Mouse (Mus musculus) limb, embryonic 11.5 days (tissue): ENCODE measurements around the gene Tns1. TPM values are rescaled to one million over a fixed set of nuclear protein-coding genes. Genes with fewer than 3 reads are reported as not detected.

ENCODE experiments used
- ATAC-seq: fragments of 200-750 bp; cut with Nextera tagmentation; 2 replicates; pipeline ENCODE4 v1.8.0; 2017; ENCODE audit warnings: low read depth; ENCODE audit not compliant: insufficient number of reproducible peaks, low FRiP score, low TSS enrichment
- DNase-seq: peaks from one replicate; pipeline ENCODE4 v3.0.0-alpha.2; 2015; ENCODE audit warnings: low spot score
- H3K27ac ChIP-seq: fragments of 300-500 bp; sonication (generic); replicated peaks from 2 replicates; pipeline ENCODE4 v1.5.1; 2014; ENCODE audit warnings: low read depth, mild to moderate bottlenecking, low read length
- H3K27me3 ChIP-seq: fragments of 300-500 bp; sonication (generic); 2 replicates; pipeline ENCODE4 v1.6.1; 2014; ENCODE audit warnings: mild to moderate bottlenecking, low read length, mixed read lengths; ENCODE audit not compliant: control insufficient read depth, insufficient read depth
- H3K36me3 ChIP-seq: fragments of 300-500 bp; sonication (generic); 2 replicates; pipeline ENCODE4 v1.6.1; 2014; ENCODE audit warnings: mild to moderate bottlenecking, low read length, moderate library complexity, mixed read lengths; ENCODE audit not compliant: control insufficient read depth, insufficient read depth
- H3K4me1 ChIP-seq: fragments of 300-500 bp; sonication (generic); 2 replicates; pipeline ENCODE4 v1.6.1; 2014; ENCODE audit warnings: low read length, mixed read lengths; ENCODE audit not compliant: control insufficient read depth, insufficient read depth
- H3K4me2 ChIP-seq: fragments of 300-500 bp; sonication (generic); 2 replicates; pipeline ENCODE4 v1.6.1; 2014; ENCODE audit warnings: low read depth, mild to moderate bottlenecking, moderate library complexity; ENCODE audit not compliant: severe bottlenecking
- H3K4me3 ChIP-seq: fragments of 300-500 bp; sonication (generic); 2 replicates; pipeline ENCODE4 v1.5.1; 2014; ENCODE audit warnings: low read depth, low read length
- H3K9ac ChIP-seq: fragments of 300-500 bp; sonication (generic); 2 replicates; pipeline ENCODE4 v1.6.1; 2014; ENCODE audit warnings: mild to moderate bottlenecking, low read length
- H3K9me3 ChIP-seq: fragments of 300-500 bp; sonication (generic); 2 replicates; pipeline ENCODE4 v1.6.1; 2016; ENCODE audit warnings: low read length; ENCODE audit not compliant: control insufficient read depth
- WGBS: fragments of 180-500 bp; shearing (Covaris S2); extraction: QIAGEN DNeasy Blood & Tissue Kit; methylation state at CpG from one replicate; pipeline ENCODE4 v1.1.7; 2014; 5-methylcytosine and 5-hydroxymethylcytosine counted together
- polyA plus RNA-seq: library from polyadenylated mRNA; unstranded; fragments of >200 nt; fragmentation: Nextera tagmentation; extraction: Ambion mirVana; gene quantifications from 2 replicates; pipeline ENCODE4 v1.2.1, GENCODE M21; 2014

Gene Tns1
- polyA plus RNA-seq, 1 experiment from 2014 or later: 36.9 TPM

DNA sequence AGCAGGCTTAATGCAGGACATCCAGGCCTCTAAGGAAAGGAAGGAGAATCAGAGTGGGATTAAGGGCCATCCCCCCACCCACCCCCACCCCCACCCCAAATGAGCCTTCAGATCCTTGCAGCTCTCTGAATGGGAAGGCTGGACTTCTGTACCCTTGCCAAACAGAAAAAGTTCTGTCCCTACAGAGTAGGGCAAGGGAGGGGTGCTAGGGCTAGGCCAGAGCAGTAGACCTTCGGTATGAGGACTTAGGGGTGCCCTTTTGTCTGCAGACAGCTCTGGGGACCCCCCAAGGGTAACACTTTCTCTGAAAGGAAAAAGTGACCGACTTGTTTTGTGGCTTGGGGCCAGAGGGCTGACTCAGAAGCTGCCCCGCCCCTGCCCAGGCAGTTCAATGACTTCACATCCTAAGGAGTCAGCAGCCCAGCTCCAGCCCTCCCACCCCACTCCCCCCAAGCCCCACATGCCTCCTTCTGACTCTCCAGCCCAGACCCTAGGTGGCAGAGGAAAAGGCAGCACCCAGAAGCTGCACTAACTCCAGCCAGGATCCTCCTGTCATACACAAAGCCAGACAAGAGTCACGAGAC, 168.9 kb downstream of the Tns1 start:
- Histone ChIP-seq H3K4me3 (no peak overlapping the region), H3K27ac (no peak overlapping the region), H3K4me1 (peaks cover 10% of the 10 kb centered on the region), H3K9me3 (no peaks in the 10 kb centered on the region), H3K9ac (no peak overlapping the region), H3K27me3 (no peaks in the 10 kb centered on the region), H3K36me3 (no peaks in the 10 kb centered on the region; the same call in 1 of the 2 replicates), H3K4me2 (no peak overlapping the region)
- ATAC-seq: no peak
- WGBS: 18% methylated on average over 4 of the region's 4 CpGs
- no peak for DNase-seq

DNA sequence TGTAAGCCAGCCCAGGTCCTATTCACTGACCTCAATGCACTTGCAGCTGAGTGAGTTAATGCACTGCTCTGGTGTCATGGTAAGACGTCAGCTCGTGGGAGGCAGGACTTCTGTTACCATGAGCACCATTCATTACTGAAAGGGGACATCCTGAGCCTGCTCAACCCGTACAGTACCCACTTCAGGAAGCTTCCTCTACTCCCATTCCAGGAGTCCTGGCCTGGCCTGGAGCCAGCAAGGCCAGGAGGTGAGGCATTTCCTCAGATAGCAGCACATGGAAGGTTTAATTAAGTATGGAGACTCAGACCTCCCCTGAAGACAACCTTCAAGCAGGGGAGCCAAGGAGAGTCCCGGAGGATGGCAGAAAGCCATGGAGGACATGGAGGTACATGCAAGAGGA, 169.6 kb downstream of the Tns1 start:
- H3K9ac ChIP-seq: no peak overlapping the region
- no peak overlapping the region for H3K27ac ChIP-seq
- H3K36me3 ChIP-seq: no peaks in the 10 kb centered on the region; the same call in 1 of the 2 replicates
- H3K27me3 ChIP-seq: no peaks in the 10 kb centered on the region
- H3K4me3 ChIP-seq: no peak overlapping the region
- no peak overlapping the region for H3K4me2 ChIP-seq
- DNase-seq: no peak
- ATAC-seq: no peak
- no peaks in the 10 kb centered on the region for H3K9me3 ChIP-seq
- WGBS: 71% methylated on average over 4 of the region's 4 CpGs
- peaks cover 10% of the 10 kb centered on the region for H3K4me1 ChIP-seq

DNA sequence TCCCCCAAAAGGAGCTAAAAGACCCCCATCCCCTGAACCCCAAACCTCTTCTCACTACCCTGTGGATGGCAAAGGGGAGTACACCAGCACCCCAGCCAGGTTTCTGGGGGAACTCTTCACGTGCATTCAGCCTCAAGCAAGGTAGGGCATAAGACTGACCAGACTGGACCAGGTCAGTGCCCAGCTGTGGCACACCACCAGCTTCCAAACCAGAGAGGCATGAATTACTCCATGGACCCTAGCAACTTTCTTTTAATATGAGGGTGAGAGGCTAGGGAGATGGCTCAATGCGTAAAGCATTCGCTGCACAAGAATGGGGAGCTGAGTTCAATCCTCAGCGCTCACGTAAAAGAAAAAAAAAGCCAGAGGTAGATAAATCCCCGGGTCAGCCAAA, 170.2 kb downstream of the Tns1 start:
- Histone ChIP-seq H3K9me3 (no peaks in the 10 kb centered on the region), H3K4me3 (no peak overlapping the region), H3K27me3 (no peaks in the 10 kb centered on the region), H3K9ac (no peak overlapping the region), H3K27ac (no peak overlapping the region), H3K36me3 (no peaks in the 10 kb centered on the region; the same call in 1 of the 2 replicates), H3K4me2 (no peak overlapping the region), H3K4me1 (peaks cover 10% of the 10 kb centered on the region)
- no peak for DNase-seq
- ATAC-seq: no peak
- WGBS: 93% methylated on average over 6 of the region's 6 CpGs

DNA sequence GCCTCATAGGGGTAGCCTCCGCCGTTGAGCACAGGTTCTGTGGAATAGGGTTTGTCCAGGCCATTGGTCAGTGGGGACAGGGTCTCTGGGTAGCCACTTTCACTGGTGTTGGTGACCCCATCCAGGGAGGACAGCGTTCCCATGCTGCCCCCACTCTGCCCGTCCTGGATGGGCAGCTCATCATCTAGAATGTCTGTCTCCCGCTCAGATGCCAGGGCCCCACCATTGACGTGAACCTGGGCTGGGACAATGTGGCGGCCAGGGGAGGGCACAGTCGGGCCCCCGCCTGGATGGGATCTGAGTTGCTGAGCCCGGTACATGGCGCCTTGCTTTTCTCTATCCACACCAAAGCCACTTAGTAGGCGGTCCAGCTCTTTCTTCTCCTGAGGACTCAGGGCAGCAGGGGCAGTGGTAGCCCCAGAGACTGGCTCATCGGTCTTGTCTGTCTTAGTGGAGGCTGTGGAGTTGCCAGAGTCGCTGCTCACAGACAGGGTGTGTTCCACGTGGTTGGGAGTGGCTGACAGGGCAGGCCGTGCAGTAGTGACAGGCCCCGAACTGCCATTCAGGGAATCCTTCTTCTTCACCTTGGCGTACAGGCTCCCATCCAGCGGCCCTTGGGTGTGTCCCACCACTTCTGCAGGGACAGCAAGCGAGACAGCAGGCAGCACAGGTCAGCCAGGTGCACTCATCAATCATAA, 170.8 kb downstream of the Tns1 start:
- Histone ChIP-seq H3K36me3 (no peaks in the 10 kb centered on the region; the same call in 1 of the 2 replicates), H3K4me1 (peaks cover 12% of the 10 kb centered on the region), H3K27me3 (no peaks in the 10 kb centered on the region), H3K4me3 (no peak overlapping the region), H3K27ac (no peak overlapping the region), H3K9ac (no peak overlapping the region), H3K4me2 (no peak overlapping the region), H3K9me3 (no peaks in the 10 kb centered on the region)
- WGBS: 92% methylated on average over 20 of the region's 20 CpGs
- no peak for ATAC-seq
- no peak for DNase-seq

DNA sequence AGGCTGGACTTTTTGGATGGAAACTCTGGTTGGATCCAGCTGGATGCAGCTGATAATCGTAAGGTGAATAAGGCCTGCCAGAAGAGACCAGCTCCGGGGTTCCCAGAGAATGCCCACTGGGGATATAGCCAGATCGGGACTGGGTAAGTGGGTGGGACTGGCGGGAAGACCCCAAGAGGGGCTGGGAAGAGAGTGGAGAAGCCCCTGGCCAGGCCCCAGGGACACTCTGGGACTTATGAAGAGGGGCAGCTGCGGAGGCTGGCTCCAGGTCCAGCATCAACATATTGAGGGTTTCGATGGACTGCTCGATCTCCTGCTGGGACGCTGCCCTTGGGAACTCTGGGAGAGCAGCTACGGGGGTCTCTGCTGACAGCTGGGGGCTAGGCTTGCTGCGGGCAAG, 171.7 kb downstream of the Tns1 start:
- Histone ChIP-seq H3K9me3 (no peaks in the 10 kb centered on the region), H3K36me3 (no peaks in the 10 kb centered on the region; the same call in 1 of the 2 replicates), H3K27me3 (no peaks in the 10 kb centered on the region), H3K4me2 (no peak overlapping the region), H3K4me1 (peaks cover 10% of the 10 kb centered on the region), H3K9ac (no peak overlapping the region), H3K27ac (no peak overlapping the region), H3K4me3 (no peak overlapping the region)
- DNase-seq (no peak), ATAC-seq (no peak)
- WGBS: 89% methylated on average over 10 of the region's 10 CpGs

DNA sequence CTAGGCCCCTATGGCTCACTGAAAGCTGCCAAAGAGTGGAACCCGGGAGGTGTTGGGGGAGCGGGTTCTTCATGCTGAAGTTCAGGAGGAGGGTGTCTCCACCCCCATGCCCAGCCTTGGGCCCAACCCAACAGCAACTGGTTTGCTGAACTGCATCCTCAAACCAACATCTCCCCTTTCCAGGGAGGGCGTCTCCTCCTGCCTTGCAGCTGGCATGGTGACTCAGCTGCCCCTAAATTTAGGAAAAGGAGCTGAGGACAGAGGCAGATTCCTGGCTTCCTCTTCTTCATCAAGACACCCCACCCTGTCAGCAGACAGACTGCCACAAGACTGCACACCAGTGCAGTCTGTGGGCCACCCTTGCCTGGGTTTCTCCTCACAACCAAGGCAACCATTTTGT, 173.1 kb downstream of the Tns1 start:
- 93% methylated on average over 3 of the region's 3 CpGs for WGBS
- H3K4me1 ChIP-seq: peaks cover 10% of the 10 kb centered on the region
- no peak for DNase-seq

DNA sequence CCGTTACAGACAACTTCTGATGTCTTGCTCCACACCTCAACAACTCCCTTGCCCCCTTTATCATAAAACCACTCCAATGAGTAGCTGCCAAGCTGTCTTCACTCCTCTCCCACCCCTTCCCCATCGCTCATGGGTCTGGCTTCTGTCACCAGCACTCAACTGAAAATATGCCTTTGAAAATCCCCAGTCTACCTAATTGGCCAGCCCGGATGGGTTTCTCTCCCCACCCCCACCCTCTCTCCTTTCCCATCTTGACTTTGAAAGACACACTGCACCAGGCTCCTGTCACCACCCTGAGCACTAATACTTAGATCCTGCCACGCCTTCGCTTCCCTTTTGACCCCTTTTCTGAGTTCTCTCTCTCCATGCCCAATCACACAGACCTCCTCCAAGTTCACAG, 175.5 kb downstream of the Tns1 start:
- H3K4me1 ChIP-seq: 0 out of 2 replicates have a peak, but pooled peaks cover 2% of the 10 kb centered on the region
- ATAC-seq (no peak), DNase-seq (peak; percentile 57)
- no peak overlapping the region for H3K27ac ChIP-seq
- no peaks in the 10 kb centered on the region for H3K27me3 ChIP-seq
- H3K9me3 ChIP-seq: no peaks in the 10 kb centered on the region
- no peaks in the 10 kb centered on the region; the same call in 1 of the 2 replicates for H3K36me3 ChIP-seq
- no peak overlapping the region for H3K4me2 ChIP-seq
- WGBS: 25% methylated on average over 5 of the region's 5 CpGs
- H3K9ac ChIP-seq: no peak overlapping the region
- no peak overlapping the region for H3K4me3 ChIP-seq

More for the DNA sequence above, 173.1 kb downstream of the Tns1 start:
- no peaks in the 10 kb centered on the region for H3K27me3 ChIP-seq
- H3K4me2 ChIP-seq: no peak overlapping the region
- no peaks in the 10 kb centered on the region; the same call in 1 of the 2 replicates for H3K36me3 ChIP-seq
- H3K4me3 ChIP-seq: no peak overlapping the region
- no peak overlapping the region for H3K9ac ChIP-seq
- no peak for ATAC-seq
- no peak overlapping the region for H3K27ac ChIP-seq
- no peaks in the 10 kb centered on the region for H3K9me3 ChIP-seq

DNA sequence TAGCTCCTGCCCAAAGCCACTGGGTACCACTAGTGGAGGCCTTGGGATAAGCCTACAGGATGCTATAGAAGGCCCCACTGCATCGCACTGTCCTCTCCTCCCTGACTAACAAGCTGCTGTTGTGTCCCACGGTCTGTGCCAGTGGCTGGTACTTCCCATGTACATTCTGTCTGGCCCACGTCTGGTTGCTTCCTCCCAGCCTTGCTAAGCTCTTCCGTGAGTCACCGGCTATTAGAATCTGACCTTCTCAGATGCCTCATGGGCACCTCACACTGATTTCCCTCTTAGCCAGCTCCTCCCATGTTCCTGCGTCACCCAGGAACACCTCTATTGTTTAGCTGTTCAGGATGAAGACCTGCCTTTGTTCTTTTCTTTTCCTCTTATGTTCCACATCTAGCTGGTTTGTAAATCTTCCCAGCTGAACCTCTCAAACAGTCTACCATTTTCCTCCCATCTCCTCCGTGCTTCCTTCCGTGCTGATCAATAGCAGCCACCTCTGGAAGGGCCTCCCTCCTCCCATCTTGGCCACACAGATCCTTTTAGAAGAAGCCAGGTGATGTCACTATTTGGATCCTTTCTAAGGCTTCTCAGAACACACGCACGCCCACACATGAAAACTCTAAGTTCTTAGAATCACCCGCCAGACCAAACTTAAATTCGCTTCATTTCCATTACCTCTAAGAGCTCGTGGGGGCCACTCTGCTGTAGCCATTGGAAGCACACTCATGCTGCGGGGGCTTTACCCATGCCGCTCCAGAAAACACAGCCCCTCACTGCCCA, 176.5 kb downstream of the Tns1 start:
- ATAC-seq: no peak
- Histone ChIP-seq H3K9ac (no peak overlapping the region), H3K27ac (no peak overlapping the region)

More for the DNA sequence above, 176.5 kb downstream of the Tns1 start:
- H3K9me3 ChIP-seq: no peaks in the 10 kb centered on the region
- no peaks in the 10 kb centered on the region for H3K27me3 ChIP-seq
- no peak for DNase-seq
- no peak overlapping the region for H3K4me2 ChIP-seq
- WGBS: 82% methylated on average over 15 of the region's 15 CpGs
- 0 out of 2 replicates have a peak, but pooled peaks cover 2% of the 10 kb centered on the region for H3K4me1 ChIP-seq
- no peak overlapping the region for H3K4me3 ChIP-seq
- H3K36me3 ChIP-seq: no peaks in the 10 kb centered on the region; the same call in 1 of the 2 replicates
